Mouse (Mus musculus) cerebellum, postnatal 10 days (tissue): ENCODE results near the gene Olfr1426.
"Not testable (repeated sequence)": the region's sequence is repeated elsewhere in the genome, so short reads cannot be mapped to it uniquely, and the experiment has no call there.

Source experiments
- DNase-seq, 2 experiments: peaks; one replicate each; pipeline ENCODE4 v3.0.0; 2021; ENCODE audit warnings: mixed read lengths in 2 of 2

The Olfr1426 gene

GRCm38 (mm10) chr19:12091913-12092312, at the start of gene Olfr1426:
Olfr1426 (minus strand) TSS chr19:12092013.
- no peak for DNase-seq

GRCm38 (mm10) chr19:12134289-12134688, 42.5 kb upstream of the Olfr1426 start:
- DNase-seq = peak; percentile 34 to 52

- DNase-seq = no peak
These were observed 31.3 kb upstream of the Olfr1426 start, which contains the start of gene Olfr76 for GRCm38 (mm10) chr19:12123103-12123502. Olfr76 (minus strand) TSS chr19:12123203.

GRCm38 (mm10) chr19:12116464-12116863, 24.7 kb upstream of the Olfr1426 start:
- DNase-seq = no peak

GRCm38 (mm10) chr19:12115797-12116196, 24.0 kb upstream of the Olfr1426 start, which contains the start of gene Olfr1428:
Olfr1428 (minus strand) TSS chr19:12115897.
- DNase-seq = no peak

GRCm38 (mm10) chr19:12113807-12114206, 22.0 kb upstream of the Olfr1426 start:
- DNase-seq = no peak

- DNase-seq = no peak
These were observed 12.7 kb upstream of the Olfr1426 start for GRCm38 (mm10) chr19:12104541-12104940.

GRCm38 (mm10) chr19:12103234-12103633, 11.4 kb upstream of the Olfr1426 start, which contains the start of gene Olfr1427:
Olfr1427 (minus strand) TSS chr19:12103334.
- no peak for DNase-seq

- not testable (repeated sequence) for DNase-seq
These were observed 14.2 kb downstream of the Olfr1426 start, which contains the start of gene Olfr1425 for GRCm38 (mm10) chr19:12077631-12078030. Olfr1425 (minus strand) TSS chr19:12077731.

- DNase-seq = not testable (repeated sequence)
These were observed 22.3 kb downstream of the Olfr1426 start for GRCm38 (mm10) chr19:12069546-12069945.

- not testable (repeated sequence) for DNase-seq
These were observed 24.0 kb downstream of the Olfr1426 start for GRCm38 (mm10) chr19:12067806-12068205.

- DNase-seq = not testable (repeated sequence)
These were observed 29.2 kb downstream of the Olfr1426 start, which contains the start of gene Olfr1424 for GRCm38 (mm10) chr19:12062582-12062981. Olfr1424 (minus strand) TSS chr19:12062682.

- no peak for DNase-seq
These were observed 48.6 kb downstream of the Olfr1426 start for GRCm38 (mm10) chr19:12043163-12043562.

GRCm38 (mm10) chr19:12041217-12041616, 50.6 kb downstream of the Olfr1426 start, which contains the start of gene Olfr1423:
Olfr1423 (minus strand) TSS chr19:12041317.
- no peak for DNase-seq

GRCm38 (mm10) chr19:12037727-12038126, 54.1 kb downstream of the Olfr1426 start:
- no peak for DNase-seq
